Mouse (Mus musculus): ENCODE data around the gene Rbpj. TPM values are rescaled to one million over a fixed set of nuclear protein-coding genes. Genes with fewer than 3 reads are reported as not detected.
A peak's percentile ranks its signal among the peaks of the same experiment; 100 is the strongest.
"Not testable (repeated sequence)": the region's sequence is repeated elsewhere in the genome, so short reads cannot be mapped to it uniquely, and the experiment has no call there.

Gene Rbpj
- total RNA-seq, 1 experiment from 2014 or later, result 31.4 TPM

- DNase-seq, result no peak
These were observed 45.5 kb downstream of the Rbpj start for GRCm38 (mm10) chr5:53511426-53511825.

- DNase-seq, result no peak
These were observed 49.1 kb downstream of the Rbpj start for GRCm38 (mm10) chr5:53514959-53515612.

GRCm38 (mm10) chr5:53516482-53516881, 50.5 kb downstream of the Rbpj start:
- DNase-seq, result no peak

GRCm38 (mm10) chr5:53517802-53518201, 51.9 kb downstream of the Rbpj start:
- no peak for DNase-seq

- DNase-seq, result no peak
These were observed 53.2 kb downstream of the Rbpj start for GRCm38 (mm10) chr5:53519131-53519530.

- no peak for DNase-seq
These were observed 54.1 kb downstream of the Rbpj start for GRCm38 (mm10) chr5:53519998-53520577.

GRCm38 (mm10) chr5:53523046-53523445, 57.1 kb downstream of the Rbpj start:
- DNase-seq, result peak; percentile 90

GRCm38 (mm10) chr5:53524162-53524561, 58.2 kb downstream of the Rbpj start:
- DNase-seq, result no peak

- no peak for DNase-seq
These were observed 58.9 kb downstream of the Rbpj start for GRCm38 (mm10) chr5:53524831-53525230.

- DNase-seq, result no peak
These were observed 59.5 kb downstream of the Rbpj start for GRCm38 (mm10) chr5:53525305-53526069.

- no peak for DNase-seq
These were observed 60.1 kb downstream of the Rbpj start for GRCm38 (mm10) chr5:53526070-53526430.

- no peak for DNase-seq
These were observed 63.9 kb downstream of the Rbpj start for GRCm38 (mm10) chr5:53529846-53530245.

- DNase-seq, result no peak
These were observed 69.1 kb downstream of the Rbpj start for GRCm38 (mm10) chr5:53535096-53535495.

GRCm38 (mm10) chr5:53536635-53537554, 70.9 kb downstream of the Rbpj start:
- DNase-seq, result no peak

- no peak for DNase-seq
These were observed 74.1 kb downstream of the Rbpj start for GRCm38 (mm10) chr5:53539860-53540633.

GRCm38 (mm10) chr5:53542073-53542472, 76.1 kb downstream of the Rbpj start:
- no peak for DNase-seq

GRCm38 (mm10) chr5:53543399-53543798, 77.4 kb downstream of the Rbpj start:
- no peak for DNase-seq

- DNase-seq, result no peak
These were observed 78.0 kb downstream of the Rbpj start for GRCm38 (mm10) chr5:53543945-53544344.

GRCm38 (mm10) chr5:53546440-53546839, 80.5 kb downstream of the Rbpj start:
- DNase-seq, result no peak

- peak; percentile 15 for DNase-seq
These were observed 81.1 kb downstream of the Rbpj start for GRCm38 (mm10) chr5:53546979-53547472.

GRCm38 (mm10) chr5:53550329-53550728, 84.4 kb downstream of the Rbpj start:
- DNase-seq, result not testable (repeated sequence)
